Mouse (Mus musculus): Measurements from ENCODE around the gene Ndufb10. TPM values are rescaled to one million over a fixed set of nuclear protein-coding genes. Genes with fewer than 3 reads are reported as not detected.

The Ndufb10 gene
- polyA plus RNA-seq (2012; rRNA removed): 215 and 225 TPM in 2 replicates

DNA sequence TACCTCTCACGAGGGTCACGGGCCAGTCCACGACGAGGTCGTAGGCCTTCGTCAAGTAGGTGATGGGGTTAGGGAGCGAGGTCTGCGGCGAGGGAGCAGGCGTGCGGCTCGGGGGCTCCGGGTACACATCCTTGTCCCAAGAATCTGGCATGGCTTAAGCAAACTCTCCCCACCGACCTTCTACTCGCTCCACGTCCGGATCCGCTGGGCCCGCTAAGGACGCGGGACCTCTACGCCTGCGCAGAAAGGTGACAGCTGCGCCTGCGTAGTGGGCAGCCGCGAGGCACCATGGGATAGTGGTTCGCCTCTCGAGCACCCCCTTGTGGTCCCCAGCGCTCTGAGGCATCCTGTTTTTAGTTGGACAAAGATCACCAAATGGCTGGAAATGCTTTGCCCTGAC lies at the start of gene Ndufb10:
TSS of gene Ndufb10 (minus strand) at position 295 of the 400 bp plus-strand sequence.

GRCm38 (mm10) chr17:24752415-24753394 lies 28.4 kb upstream of the Ndufb10 start, which contains the start of gene Hs3st6:
Gene Hs3st6 (plus strand): TSS chr17:24752988.

GRCm38 (mm10) chr17:24736330-24737051 lies 12.2 kb upstream of the Ndufb10 start, which contains the start of gene Msrb1:
Gene Msrb1 (plus strand): TSS chr17:24736642.

GRCm38 (mm10) chr17:24727618-24728017 lies 3.3 kb upstream of the Ndufb10 start, which contains the start of gene Rpl3l:
Gene Rpl3l (plus strand): TSS chr17:24727820.

GRCm38 (mm10) chr17:24717943-24718342 lies 6.3 kb downstream of the Ndufb10 start, which contains the start of the genes Rnf151 and Rps2:
Gene Rnf151 (minus strand): TSS chr17:24718063.
Gene Rps2 (plus strand): TSS chr17:24718116.

GRCm38 (mm10) chr17:24706982-24707800 lies 17.1 kb downstream of the Ndufb10 start, which contains the start of gene Tbl3:
Gene Tbl3 (minus strand): TSS chr17:24707660.

GRCm38 (mm10) chr17:24696011-24696697 lies 28.1 kb downstream of the Ndufb10 start, which contains the start of the genes Gfer and Noxo1:
Gene Gfer (minus strand): TSS chr17:24696156.
Gene Noxo1 (plus strand): TSS chr17:24696234.

DNA sequence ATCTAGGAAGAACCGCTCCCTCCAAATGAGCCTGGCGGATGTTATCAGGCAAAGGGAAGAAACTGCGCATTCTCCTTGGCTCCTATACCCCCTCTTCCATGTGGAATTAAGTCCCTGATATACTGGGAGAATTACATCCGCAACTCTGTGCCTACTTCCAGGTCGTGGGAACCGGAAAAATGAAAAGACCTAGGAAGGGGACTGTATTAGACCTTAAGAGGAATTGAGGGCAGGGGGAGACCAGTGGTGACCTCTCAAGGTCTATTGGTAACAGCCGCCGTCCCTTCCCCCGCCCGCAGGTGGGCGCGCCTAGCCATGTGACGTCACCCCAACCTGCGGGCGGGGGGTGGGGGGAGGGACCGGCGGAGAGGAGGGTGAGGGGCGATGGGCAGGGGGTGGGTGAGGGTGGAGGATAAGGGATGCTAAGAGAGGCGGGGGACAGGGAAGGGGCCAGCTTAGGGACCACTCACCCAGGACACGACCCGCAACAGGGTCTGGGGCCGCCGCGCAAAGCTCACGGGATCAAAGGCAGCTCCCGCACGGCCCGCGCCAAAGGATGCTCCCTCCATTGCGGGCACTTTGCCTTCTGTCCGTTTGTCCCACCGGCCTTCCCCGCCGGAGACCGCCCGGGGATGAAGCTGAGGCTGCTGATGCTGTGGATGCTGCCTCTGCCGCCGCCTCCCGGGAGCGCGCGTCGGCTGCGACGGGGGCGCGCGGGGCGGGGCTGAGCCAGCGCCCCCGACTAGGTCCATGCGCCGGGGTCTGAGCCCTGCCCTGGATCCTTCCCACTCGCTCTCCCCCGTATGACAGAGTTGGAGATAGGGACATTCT lies 34.8 kb downstream of the Ndufb10 start, which contains the start of gene Syngr3:
TSS of gene Syngr3 (minus strand) at position 705 of the 831 bp plus-strand sequence.

Other genes starting within 250 kb of the Ndufb10 start
- 10.8 TPM in 2 replicates for gene Mlst8, start 245.4 kb downstream of the Ndufb10 start, polyA plus RNA-seq (2012; rRNA removed)
- gene Caskin1, start 235.9 kb downstream of the Ndufb10 start, polyA plus RNA-seq (2012; rRNA removed): 0.07 and 0.08 TPM in 2 replicates
- gene Traf7, start 196.5 kb downstream of the Ndufb10 start, polyA plus RNA-seq (2012; rRNA removed): 48.2 and 52.1 TPM in 2 replicates
- 0.24 and 0.30 TPM in 2 replicates for gene Rab26, start 190.3 kb downstream of the Ndufb10 start, polyA plus RNA-seq (2012; rRNA removed)
- gene Pkd1, start 174.6 kb downstream of the Ndufb10 start, polyA plus RNA-seq (2012; rRNA removed): 3.8 and 5.0 TPM in 2 replicates
- 17.8 and 20.1 TPM in 2 replicates for gene Tsc2, start 91.8 kb downstream of the Ndufb10 start, polyA plus RNA-seq (2012; rRNA removed)
- gene Nthl1, start 91.8 kb downstream of the Ndufb10 start, polyA plus RNA-seq (2012; rRNA removed): 5.8 and 6.5 TPM in 2 replicates
- 10.7 and 11.8 TPM in 2 replicates for gene Slc9a3r2, start 74.2 kb downstream of the Ndufb10 start, polyA plus RNA-seq (2012; rRNA removed)
- 0.07 and 0.16 TPM in 2 replicates for gene Npw, start 66.0 kb downstream of the Ndufb10 start, polyA plus RNA-seq (2012; rRNA removed)
- 21.7 and 27.6 TPM in 2 replicates for gene Zfp598, start 54.8 kb downstream of the Ndufb10 start, polyA plus RNA-seq (2012; rRNA removed)
- gene Syngr3, start 34.5 kb downstream of the Ndufb10 start, polyA plus RNA-seq (2012; rRNA removed): 0.12 and 0.14 TPM in 2 replicates
- gene Gfer, start 28.3 kb downstream of the Ndufb10 start, polyA plus RNA-seq (2012; rRNA removed): 18.4 and 20.5 TPM in 2 replicates
- gene Noxo1, start 28.2 kb downstream of the Ndufb10 start, polyA plus RNA-seq (2012; rRNA removed): 1.1 and 1.2 TPM in 2 replicates
- gene Tbl3, start 16.8 kb downstream of the Ndufb10 start, polyA plus RNA-seq (2012; rRNA removed): 17.9 and 18.1 TPM in 2 replicates
- gene Rnf151, start 6.4 kb downstream of the Ndufb10 start, polyA plus RNA-seq (2012; rRNA removed): 0.10 TPM in 1 of 2 replicates, not detected in the other
- gene Rps2, start 6.4 kb downstream of the Ndufb10 start, polyA plus RNA-seq (2012; rRNA removed): 1,642 and 1,684 TPM in 2 replicates
- 0.11 and 0.13 TPM in 2 replicates for gene Rpl3l, start 3.3 kb upstream of the Ndufb10 start, polyA plus RNA-seq (2012; rRNA removed)
- gene Msrb1, start 12.2 kb upstream of the Ndufb10 start, polyA plus RNA-seq (2012; rRNA removed): 91.0 and 112 TPM in 2 replicates
- 0.84 and 0.96 TPM in 2 replicates for gene Hs3st6, start 28.5 kb upstream of the Ndufb10 start, polyA plus RNA-seq (2012; rRNA removed)
- gene Meiob, start 79.8 kb upstream of the Ndufb10 start, polyA plus RNA-seq (2012; rRNA removed): 0.49 and 0.74 TPM in 2 replicates
- 160 and 200 TPM in 2 replicates for gene Hagh, start 115.7 kb upstream of the Ndufb10 start, polyA plus RNA-seq (2012; rRNA removed)
- 43.4 and 44.7 TPM in 2 replicates for gene Fahd1, start 125.9 kb upstream of the Ndufb10 start, polyA plus RNA-seq (2012; rRNA removed)
- gene Igfals, start 141.5 kb upstream of the Ndufb10 start, polyA plus RNA-seq (2012; rRNA removed): 12.4 and 15.1 TPM in 2 replicates
- gene Nubp2, start 161.9 kb upstream of the Ndufb10 start, polyA plus RNA-seq (2012; rRNA removed): 15.4 and 17.7 TPM in 2 replicates
- 26.4 and 28.2 TPM in 2 replicates for gene Spsb3, start 162.2 kb upstream of the Ndufb10 start, polyA plus RNA-seq (2012; rRNA removed)
- gene Eme2, start 170.6 kb upstream of the Ndufb10 start, polyA plus RNA-seq (2012; rRNA removed): 11.2 and 11.3 TPM in 2 replicates
- gene Mrps34, start 170.6 kb upstream of the Ndufb10 start, polyA plus RNA-seq (2012; rRNA removed): 52.2 and 58.3 TPM in 2 replicates
- gene Nme3, start 172.0 kb upstream of the Ndufb10 start, polyA plus RNA-seq (2012; rRNA removed): 32.3 and 35.5 TPM in 2 replicates
- 23.9 and 32.5 TPM in 2 replicates for gene Mapk8ip3, start 212.5 kb upstream of the Ndufb10 start, polyA plus RNA-seq (2012; rRNA removed)
- 17.3 and 17.8 TPM in 2 replicates for gene Jpt2, start 236.2 kb upstream of the Ndufb10 start, polyA plus RNA-seq (2012; rRNA removed)